Mouse (Mus musculus) monocyte, adult 2 months (primary cell): ENCODE measurements around the gene Naa80.

ENCODE experiments used
- DNase-seq, 2 experiments: peaks; one replicate each; pipeline ENCODE4 v3.0.0; 2022; ENCODE audit warnings: low spot score in 2 of 2, low read depth in 1 of 2

The Naa80 gene

DNA sequence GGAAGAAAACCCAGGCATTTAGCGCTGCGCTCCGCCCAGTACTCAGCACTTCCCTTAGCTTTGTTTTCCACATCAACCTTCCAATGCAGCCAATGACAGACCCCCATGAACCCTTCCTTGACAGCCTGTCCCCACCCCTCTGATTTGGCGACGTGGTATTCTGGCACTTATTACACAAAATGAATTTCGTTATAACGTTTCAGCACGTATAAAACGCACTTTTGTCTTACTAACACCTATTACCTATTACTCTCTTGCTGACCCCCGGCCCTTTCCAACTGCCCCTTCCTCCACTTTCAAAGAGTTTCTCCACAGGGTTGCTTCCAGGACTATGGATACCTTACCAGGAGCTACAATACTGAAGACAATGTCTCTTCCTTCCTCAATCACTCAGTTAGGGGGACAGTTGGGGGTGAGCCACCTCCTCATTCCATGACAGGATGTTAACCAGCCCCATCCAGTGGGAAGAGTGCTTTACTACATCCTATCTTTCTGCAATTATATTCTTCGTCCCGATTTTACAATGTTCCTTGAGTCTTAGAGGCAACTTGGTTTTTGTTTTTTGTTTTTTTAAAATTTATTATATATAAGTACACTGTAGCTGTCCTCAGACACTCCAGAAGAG, 34.4 kb downstream of the Naa80 start:
- DNase-seq: no peak

DNA sequence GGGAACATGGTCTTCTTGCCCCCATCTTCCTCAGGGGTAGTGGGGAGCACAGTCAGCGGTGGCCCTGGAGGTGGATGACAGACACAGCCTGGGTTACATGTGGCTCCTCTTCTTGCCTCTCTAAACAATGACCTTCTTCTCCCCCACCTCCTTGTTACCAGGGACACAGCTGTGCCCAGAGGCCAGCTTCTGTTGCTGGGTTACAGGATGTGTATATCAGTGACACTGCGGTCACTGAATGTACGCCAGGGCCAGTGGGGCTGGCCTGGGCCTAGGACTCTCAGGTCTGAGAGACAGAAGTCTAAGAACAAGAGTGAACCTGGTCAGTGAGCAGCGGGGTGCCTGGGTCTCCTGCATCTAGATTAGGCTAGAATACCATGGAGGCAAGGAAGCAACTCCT, 36.3 kb downstream of the Naa80 start:
- no peak for DNase-seq

DNA sequence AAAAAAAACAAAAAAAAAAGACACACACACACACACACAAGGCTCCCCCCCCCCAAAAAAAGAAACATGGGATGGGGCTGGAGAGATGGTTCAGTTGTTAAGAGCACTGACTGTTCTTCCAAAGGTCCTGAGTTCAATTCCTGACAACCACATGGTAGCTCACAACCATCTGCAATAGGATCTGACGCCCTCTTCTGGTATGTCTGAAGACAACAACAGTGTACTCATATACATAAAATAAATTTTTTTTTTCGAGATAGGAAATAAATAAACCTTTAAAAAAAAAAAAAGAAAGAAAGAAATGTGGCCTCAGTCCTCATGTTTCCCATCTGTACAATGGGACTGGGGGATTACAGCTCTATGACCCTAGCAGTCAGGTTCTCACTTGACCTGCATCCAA, 38.8 kb downstream of the Naa80 start:
- DNase-seq: no peak

DNA sequence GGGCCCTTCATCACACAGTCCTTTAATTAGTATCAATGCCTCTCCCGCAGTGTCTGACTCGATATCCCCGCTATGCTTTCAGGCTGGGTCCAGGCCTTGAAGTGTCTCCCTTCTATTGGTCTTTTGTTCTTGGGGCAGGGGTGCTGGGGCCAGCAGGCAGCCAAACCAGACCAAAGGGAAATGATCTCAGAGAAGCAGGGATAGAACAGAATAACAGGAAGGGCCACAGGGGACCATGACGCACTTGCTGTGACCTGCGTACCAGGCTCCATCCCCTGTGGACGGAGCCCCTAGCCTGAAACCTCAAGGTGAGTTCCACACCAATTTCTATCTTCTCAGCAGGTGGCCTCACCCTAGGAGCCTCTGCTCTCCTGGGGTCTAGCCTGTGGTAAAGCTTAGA, 39.4 kb downstream of the Naa80 start:
- DNase-seq: no peak

DNA sequence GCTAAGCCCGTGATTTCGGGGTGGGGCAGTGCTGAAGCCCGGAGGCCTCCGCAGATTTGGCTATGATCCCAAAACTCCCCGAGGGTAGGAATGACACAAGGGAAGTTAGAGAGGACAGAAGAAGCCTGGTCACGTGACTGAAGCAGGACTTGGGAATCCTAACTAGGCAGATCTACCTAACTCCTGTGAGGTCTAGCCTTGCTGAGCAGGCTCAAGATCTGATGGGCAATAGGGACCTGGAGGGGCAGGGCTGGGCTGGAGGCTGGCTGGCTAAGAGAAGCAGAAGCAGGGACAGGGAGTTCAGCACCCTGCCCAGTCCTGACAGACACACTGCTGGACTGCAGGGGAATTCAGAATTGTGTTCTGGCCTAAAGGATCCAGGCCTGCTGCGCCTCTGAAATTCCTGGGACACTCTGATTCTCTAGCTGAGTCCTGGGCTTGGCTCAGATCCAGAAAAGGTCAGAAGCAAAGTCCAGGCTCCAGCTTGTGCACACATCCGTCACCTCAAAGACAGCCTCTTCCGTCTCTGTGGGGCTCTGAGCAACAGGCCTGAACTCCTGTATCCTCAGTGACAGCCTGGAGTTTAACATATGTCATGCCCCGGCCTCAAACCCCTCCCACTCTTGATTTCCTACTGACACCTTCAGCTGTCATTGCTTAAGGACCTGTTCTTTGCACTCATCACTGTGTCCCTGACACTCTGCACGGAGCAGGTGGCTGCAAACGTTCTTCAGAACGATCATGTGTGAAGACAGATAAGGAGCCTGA, 40.3 kb downstream of the Naa80 start:
- no peak for DNase-seq

DNA sequence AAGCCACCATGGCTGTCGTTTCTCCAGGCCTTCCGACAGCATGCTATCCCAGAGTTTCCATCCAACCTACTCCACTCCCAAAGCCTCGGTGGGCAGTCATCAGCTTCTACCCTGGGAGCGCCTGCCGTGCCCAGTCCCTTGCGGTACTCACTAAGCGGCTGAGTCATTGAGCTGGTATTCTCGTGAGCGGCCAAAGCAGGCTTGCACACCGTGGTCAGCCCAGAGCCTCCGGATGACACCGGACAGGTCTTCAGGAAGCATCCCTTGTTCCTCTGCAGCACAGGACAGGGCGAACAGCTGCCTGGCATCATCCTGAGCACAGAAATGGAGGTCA, 40.8 kb downstream of the Naa80 start:
- no peak for DNase-seq

DNA sequence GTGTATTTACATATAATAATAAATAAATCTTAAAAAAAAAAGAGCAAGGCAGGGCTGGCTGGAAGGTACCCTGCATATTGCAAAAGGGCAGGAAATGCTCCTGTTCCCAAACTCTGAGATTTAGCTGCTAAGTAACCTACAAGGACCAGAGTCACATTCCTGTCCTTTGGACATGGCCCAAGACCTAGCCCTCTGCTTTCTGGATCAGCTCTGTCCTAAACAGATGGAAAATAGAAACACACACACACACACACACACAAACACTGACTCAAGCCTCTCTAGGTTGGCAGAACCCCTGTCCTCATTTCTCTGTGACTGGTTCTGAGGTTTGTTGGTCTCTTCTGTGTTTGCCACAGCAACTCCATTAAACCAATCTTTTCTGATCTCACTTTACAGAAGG, 42.3 kb downstream of the Naa80 start:
- DNase-seq: no peak

DNA sequence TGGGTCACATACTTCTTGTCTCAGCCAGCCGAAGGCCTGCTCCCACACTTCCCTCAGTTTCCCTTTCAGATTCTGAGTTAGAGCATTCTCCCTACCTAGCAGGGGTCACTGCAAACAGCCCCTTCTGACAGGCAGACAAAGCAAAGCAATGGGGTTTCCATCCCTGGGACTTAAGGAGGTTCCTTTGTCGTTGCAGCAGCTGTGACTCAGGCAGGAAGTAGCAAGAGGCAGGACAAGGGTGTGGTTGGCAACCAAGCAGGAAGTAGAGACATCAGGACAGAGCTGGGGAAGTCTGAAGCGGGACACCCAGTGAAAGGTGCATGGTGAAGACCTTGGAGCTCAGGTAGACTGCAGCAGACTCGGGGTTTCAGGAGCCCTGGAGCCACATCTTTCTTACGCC, 45.9 kb downstream of the Naa80 start:
- peak in 1 of 2 experiments; percentile 36 for DNase-seq

DNA sequence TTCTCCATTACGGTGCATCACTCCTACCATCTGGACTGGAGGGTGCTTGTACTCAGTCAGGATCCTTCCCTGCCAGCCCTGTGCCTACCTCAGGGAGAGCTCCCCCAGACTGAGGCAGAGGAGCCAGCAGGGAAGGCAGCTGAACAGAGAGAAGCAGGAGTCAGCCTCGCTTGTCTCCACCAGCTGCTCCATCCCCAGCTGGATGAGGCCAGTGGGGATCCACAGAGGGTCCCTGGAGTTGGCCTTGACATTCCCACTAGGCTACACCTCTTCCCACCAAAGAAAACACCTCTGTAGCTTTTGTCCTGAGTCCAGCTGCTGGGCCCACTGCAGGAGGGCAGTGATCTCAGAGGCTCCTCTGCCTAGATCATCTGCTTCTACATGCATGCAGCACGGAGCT, 46.3 kb downstream of the Naa80 start:
- no peak for DNase-seq

DNA sequence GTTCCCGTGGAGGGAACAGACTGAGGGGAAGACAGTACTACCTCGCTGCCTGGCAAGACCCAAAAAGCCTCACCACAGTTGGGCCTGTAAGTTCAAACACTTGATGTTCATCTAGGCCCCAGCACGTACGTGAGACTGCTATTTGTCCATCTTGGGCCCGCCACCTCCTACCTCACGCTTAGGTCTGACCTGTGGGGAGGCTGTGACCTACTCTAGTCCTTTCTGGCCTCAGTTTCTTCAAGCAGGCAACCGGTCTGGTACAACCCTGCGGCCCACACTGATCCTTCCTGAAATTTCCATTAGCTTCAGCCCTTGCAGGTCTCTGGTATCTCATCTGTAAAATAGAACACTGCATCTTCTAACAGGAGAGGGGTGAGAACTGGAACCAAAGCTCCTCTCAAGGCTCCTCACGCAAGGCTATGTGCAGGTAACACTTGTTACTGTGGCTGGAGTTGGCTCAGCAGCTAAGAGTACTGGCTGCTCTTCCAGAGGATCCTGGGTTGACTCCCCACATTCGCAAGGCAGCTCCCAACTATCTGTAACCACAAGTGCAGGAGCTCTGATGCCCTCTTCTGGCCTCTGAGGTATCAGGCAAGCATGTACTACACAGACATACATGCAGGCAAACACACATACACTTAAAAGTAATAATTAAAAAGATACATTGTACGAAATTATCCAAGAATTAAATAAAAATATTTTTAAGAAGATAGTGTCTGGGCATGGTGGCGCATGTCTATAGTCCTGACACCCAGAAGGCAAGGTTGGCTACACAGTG, 46.9 kb downstream of the Naa80 start:
- DNase-seq: no peak

DNA sequence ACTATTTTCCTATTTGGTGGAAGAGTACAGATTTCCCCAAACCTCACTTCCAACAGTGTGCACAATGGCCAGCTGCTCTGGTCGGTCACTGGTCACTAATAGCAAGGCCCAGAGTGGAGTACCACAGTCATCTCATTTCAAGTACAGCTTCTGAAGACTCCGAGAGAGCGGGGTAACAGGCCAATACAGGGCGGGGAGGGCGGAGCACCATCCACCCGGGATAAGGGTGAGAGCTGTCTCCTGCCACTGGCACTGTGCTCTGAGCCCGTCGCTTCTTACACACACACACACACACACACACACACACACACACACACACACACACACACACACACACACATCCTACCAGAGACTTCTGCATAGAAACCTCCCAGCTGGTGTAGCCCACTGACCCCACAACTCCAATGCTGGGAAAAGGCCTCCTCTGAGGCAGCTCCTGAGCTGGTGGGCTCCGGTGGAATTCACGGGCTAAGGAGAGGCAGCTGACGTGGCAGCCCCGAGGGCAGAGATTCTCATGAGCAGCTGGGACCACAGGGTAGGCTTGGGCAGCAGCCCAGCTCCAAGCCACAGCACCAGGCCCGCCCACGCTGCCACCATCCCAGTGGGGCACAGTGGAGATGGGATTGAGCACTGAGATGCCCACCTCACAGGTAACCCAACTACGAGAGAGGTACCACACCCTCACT, 47.6 kb downstream of the Naa80 start:
- no peak for DNase-seq

DNA sequence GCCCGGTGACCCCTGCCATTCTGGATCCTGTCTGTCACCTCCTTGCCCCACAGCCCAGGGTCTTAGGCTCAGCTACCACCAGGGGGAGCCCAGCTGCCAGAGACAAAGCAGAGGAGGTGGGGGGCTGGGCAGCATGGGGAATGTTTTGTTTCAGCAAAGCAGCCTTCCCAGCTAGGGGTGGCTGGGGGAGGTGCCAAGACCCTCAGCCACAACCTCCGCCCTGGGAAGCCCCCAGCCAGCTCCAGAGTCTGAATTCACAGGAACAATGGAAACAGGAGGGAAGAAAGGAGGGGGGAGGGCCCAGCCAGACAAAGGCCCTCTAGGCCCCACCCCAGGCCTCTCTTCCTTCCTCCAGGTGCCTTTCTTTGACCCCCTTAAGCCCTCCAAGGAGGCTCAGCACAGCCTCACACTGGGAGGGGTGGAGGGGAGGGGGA, 48.2 kb downstream of the Naa80 start:
- DNase-seq: peak in 1 of 2 experiments; percentile 45

DNA sequence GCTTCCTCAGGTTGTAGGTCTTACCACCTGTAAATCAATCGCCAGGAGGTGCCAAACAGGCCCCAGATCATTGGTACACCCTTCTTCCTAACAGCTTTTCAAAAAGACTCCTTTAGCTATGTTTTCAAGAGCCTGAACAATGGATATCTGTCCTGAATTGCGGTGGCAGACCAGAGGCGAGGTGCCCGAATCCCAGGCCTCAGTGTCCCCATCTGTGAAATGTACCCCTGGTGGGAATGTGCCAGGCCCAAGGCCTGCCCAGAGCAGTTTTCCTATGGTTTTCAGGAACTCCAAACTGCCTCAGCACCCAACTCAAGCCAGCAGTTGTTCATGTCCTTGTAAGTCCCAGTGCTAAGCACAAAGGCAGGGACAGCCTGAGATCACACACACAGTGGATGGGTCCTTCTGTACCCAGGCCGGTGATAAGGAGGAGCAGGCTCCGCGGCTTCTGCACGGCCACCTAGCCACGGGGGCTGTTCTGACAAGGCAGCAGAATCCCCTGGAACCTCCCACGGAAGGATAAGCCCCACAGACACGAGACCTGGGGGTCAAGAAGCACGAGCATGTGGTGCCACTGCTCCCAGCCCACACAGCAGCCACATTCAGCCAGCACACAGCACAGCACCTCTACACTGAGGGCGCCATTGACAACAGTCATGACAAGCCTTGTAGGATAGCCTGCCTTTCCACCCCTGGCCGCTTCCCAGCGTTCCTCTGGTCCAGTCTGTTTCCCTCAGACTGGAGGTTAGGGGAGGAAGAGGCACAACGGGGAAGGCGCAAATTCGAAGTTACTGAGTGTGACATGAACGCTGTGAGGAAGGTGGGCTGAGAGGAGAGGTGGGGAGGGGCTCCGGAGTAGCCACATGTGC, 48.9 kb downstream of the Naa80 start:
- no peak for DNase-seq

DNA sequence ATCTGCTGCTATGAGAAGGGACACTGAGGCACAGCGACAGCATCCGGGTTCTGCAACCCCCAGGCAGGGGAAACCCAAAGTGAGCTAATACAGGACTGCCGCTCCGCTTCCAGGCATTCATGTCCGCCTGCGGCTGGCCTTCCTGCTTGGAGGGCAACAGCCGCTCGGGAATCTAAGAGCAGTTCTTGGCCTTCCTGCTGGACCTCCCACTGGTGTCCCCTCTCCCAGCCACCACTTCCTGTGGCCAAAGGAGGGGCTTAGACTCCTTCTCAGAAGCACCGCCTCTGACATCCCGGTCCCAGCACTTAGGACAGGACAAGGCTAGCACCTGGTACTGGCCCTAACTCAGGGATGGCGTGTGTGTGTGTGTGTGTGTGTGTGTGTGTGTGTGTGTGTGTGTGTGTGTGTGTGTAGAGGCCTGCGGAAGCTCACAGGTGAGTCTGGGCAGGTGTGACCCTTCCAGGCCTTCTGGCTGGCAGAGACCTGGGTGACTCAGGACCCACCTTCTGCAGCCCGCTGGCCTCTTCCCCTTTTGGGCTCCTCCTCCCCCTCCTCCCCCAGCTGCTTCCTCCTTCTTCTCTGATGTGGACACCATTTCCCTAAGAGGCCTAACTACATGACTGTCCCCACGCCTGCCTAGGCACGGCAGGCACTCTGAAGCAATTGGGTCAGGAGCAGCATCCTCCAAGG, 50.2 kb downstream of the Naa80 start:
- peak in 1 of 2 experiments; percentile 66 for DNase-seq

DNA sequence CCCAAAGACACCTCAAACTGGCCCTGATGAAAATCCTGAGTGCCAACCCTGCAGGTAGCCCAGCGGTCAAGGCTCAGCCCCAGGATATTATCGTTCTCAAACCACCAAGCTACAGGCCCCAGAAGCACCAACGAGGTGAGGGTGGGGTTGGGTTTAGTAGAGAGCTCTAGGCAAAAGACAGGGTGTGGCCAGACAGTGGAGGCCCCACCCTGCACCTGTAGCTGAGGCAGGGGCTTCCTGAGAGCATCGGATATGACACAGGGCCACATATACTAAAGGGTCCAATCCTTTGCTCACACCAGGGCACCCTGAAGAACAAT, 50.7 kb downstream of the Naa80 start:
- no peak for DNase-seq

DNA sequence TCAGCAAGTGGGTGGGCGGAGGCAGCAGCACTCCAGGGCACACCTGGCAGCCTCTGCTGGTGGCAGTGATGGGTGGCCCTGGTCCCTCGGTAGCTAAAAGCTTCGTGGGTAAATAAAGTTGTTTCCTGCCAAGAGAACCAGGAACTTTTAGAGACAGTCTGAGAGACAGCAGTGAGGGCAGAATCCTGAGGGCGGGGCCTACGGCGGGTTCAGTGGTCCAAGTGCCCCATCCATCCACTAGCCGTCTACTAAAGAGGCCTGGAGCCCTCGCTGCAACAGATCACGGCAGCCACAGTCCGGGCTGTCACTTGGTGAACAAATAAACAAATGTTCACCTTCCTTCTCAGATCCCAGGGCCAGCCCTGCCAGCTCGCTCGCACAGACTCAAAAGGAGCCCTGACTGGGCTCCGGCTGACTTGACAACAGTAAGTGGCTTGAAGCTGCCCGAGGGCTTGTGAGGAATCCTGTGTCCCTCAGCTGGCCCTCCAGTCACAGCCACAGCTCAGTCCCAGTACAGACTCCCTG, 51.3 kb downstream of the Naa80 start:
- no peak for DNase-seq

DNA sequence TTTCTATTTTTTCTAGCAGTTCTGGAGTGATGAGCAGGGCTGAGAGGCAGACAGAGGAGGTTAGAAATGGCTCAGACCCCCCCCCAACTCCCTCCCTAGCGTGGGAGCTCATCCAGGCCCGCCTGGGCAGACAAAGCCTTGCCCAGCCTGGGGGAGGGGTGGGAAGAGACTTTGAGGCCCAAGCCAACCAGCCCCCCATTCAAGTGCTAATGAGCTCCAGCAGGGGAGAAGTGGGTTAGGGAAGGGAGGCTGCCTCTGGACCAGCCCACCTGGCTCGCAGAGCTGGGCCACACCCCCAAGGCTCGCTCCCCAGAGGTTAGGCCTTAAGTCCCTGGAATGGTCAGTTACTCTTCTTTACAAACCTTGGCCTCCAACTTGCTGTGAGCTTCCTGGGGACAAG, 51.9 kb downstream of the Naa80 start:
- no peak for DNase-seq

DNA sequence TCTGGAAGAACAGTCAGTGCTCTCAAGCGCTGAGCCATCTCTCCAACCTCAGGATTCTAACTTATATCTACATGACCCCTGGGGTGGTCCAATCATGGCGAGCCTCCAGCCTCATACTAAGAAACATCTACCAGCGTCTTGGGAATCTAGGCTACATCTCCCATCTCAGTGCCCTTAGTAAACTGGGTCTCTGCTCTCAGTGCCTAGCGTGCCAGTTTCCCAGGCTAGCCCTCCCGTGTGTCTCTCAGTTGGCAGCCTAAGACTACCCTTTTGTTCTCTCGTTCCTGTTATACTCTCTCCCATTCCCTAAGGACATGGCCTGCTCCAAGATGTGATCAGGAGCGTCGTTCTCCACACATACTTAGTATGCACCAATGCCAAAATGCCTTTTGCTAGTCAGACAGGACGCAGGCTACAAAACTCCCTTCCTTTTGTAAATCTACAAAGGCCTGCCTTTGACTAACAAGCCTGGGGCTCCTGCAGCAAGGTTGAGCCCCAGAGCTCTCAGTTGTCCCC, 52.7 kb downstream of the Naa80 start:
- DNase-seq: no peak

DNA sequence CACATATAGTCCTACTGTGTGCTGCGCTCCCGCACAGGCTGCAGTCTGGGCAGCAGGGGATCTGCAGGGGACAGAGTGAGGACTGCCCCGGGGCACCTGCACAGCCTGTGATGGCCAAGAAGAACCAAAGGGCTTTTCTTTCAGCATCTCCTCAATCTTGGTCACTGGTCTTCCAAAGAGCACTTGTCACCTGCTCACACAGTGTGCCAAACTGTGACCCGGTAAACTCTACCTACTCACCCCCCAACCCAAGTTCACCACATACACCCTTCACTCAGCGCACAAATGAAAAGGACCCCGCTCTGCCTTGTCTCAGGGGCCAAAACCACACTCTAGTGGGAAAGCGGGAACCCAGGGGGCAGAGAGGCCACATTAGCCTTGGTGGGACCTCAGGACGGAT, 53.2 kb downstream of the Naa80 start:
- no peak for DNase-seq

DNA sequence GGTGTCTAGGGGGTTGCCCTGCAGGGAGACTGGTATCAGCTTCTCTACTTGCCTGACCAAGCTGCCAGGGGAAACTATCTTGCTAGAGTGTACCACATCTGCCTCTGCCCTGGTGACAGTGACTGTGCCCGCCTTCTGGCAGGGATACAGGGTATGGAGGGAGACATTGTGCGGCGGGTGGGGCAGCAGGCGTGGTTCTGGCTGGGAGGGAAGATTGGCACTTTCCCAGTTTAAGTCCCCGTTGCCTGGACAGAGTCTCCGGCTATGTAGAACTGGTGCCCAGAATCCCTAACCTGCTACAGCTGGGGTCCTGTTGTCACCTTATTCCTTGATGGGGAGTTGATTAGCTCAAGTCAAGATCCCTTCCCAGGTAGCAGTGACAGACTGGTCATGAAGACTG, 53.8 kb downstream of the Naa80 start:
- no peak for DNase-seq
